Mouse (Mus musculus): Measurements from ENCODE around the gene Olfr971.
"Not testable (repeated sequence)": the region's sequence is repeated elsewhere in the genome, so short reads cannot be mapped to it uniquely, and the experiment has no call there.

The Olfr971 gene

GRCm38 (mm10) chr9:39836576-39836975 lies at the start of gene Olfr971:
TSS of gene Olfr971 (plus strand) at chr9:39836876.
- not testable (repeated sequence) for DNase-seq (ENCODE audit: low spot score in 2 of 2)

GRCm38 (mm10) chr9:39790558-39790957 lies 46.1 kb upstream of the Olfr971 start, which contains the start of gene Olfr969:
TSS of gene Olfr969 (plus strand) at chr9:39790945.
- no peak for DNase-seq (ENCODE audit: low spot score in 2 of 2)

GRCm38 (mm10) chr9:39808560-39808959 lies 28.1 kb upstream of the Olfr971 start, which contains the start of gene Olfr970:
TSS of gene Olfr970 (plus strand) at chr9:39808860.
- DNase-seq (ENCODE audit: low spot score in 2 of 2) = no peak

- DNase-seq (ENCODE audit: low spot score in 2 of 2) = no peak
Observed at GRCm38 (mm10) chr9:39866122-39866521, 29.4 kb downstream of the Olfr971 start, which contains the start of gene Olfr972. TSS of gene Olfr972 (plus strand) at chr9:39866422.

- not testable (repeated sequence) for DNase-seq (ENCODE audit: low spot score in 2 of 2)
Observed at GRCm38 (mm10) chr9:39871986-39872385, 35.3 kb downstream of the Olfr971 start.

GRCm38 (mm10) chr9:39877541-39878396 lies 41.1 kb downstream of the Olfr971 start:
- DNase-seq (ENCODE audit: low spot score in 2 of 2) = not testable (repeated sequence)
